Mouse (Mus musculus) CH12.LX (cell line): ENCODE data around the gene Mical3. TPM values are rescaled to one million over a fixed set of nuclear protein-coding genes. Genes with fewer than 3 reads are reported as not detected.

Experiments used
- DNase-seq: peaks from one replicate; pipeline ENCODE4 v3.0.0-alpha.2; 2013; ENCODE audit errors: extremely low read depth
- H3K27ac ChIP-seq: 2 replicates; pipeline ENCODE4 v1.5.1; 2012; ENCODE audit warnings: low read depth, mild to moderate bottlenecking, control low read depth, moderate library complexity; ENCODE audit not compliant: insufficient read depth
- H3K27me3 ChIP-seq: replicated peaks from 2 replicates; pipeline ENCODE3; 2012; ENCODE audit warnings: inconsistent platforms
- H3K36me3 ChIP-seq, 2 experiments: replicated peaks in 1 of 2; 2 replicates each; pipeline versions ENCODE3 to v1.6.1; 2012; ENCODE audit warnings: inconsistent platforms in 1 of 2, low read length in 1 of 2, mild to moderate bottlenecking in 1 of 2, mixed read lengths in 1 of 2, moderate library complexity in 1 of 2; ENCODE audit not compliant: control insufficient read depth in 1 of 2, insufficient read depth in 1 of 2
- H3K4me1 ChIP-seq, 2 experiments: 2 replicates each; pipeline ENCODE4 v1.6.1; 2012; ENCODE audit warnings: inconsistent platforms in 1 of 2, moderate library complexity in 1 of 2; ENCODE audit not compliant: insufficient read depth in 2 of 2, control insufficient read depth in 1 of 2
- H3K4me2 ChIP-seq: 2 replicates; pipeline ENCODE4 v1.6.1; 2012; ENCODE audit warnings: low read depth, mild to moderate bottlenecking, control low read depth; ENCODE audit not compliant: poor library complexity, insufficient read depth, severe bottlenecking
- H3K4me3 ChIP-seq, 3 experiments: fragments of 150-350 bp in 1 of 3; sonication (generic) in 1 of 3; replicated peaks in 1 of 3; 2 replicates each; pipeline versions ENCODE3 to v1.5.1; 2011 to 2012; ENCODE audit warnings: low read depth in 2 of 3, low read length in 2 of 3, mild to moderate bottlenecking in 2 of 3, moderate library complexity in 2 of 3, control low read depth in 1 of 3, improper control_type of control experiment in 1 of 3, inconsistent platforms in 1 of 3, mixed read lengths in 1 of 3; ENCODE audit not compliant: poor library complexity in 1 of 3
- H3K79me2 ChIP-seq: replicated peaks from 2 replicates; pipeline ENCODE4 v1.6.1; 2012; ENCODE audit warnings: mild to moderate bottlenecking, moderate library complexity; ENCODE audit not compliant: control insufficient read depth, poor library complexity, insufficient read depth, severe bottlenecking; ENCODE audit errors: extremely low read depth
- H3K9ac ChIP-seq: 2 replicates; pipeline ENCODE4 v1.6.1; 2012; ENCODE audit warnings: low read depth, mild to moderate bottlenecking, control low read depth, moderate library complexity; ENCODE audit not compliant: insufficient read depth
- H3K9me3 ChIP-seq: replicated peaks from 2 replicates; pipeline ENCODE3; 2012; ENCODE audit warnings: low read length, inconsistent platforms, mixed read lengths
- BHLHE40 ChIP-seq: IDR thresholded peaks from 2 replicates; pipeline ENCODE4 v1.6.1; 2011; ENCODE audit warnings: mild to moderate bottlenecking, low read depth, low read length, improper control_type of control experiment
- CTCF ChIP-seq, 2 experiments: IDR thresholded peaks in 1 of 2; conservative IDR thresholded peaks in 1 of 2; 2 replicates each; pipeline ENCODE4 v1.5.1; 2011 to 2012; ENCODE audit warnings: low read depth in 2 of 2, low read length in 2 of 2, improper control_type of control experiment in 1 of 2, inconsistent platforms in 1 of 2, mild to moderate bottlenecking in 1 of 2, moderate library complexity in 1 of 2
- EP300 ChIP-seq: IDR thresholded peaks from 2 replicates; pipeline ENCODE4 v1.6.1; 2011; ENCODE audit warnings: low read length, improper control_type of control experiment
- ETS1 ChIP-seq: conservative IDR thresholded peaks from 2 replicates; pipeline ENCODE4 v1.6.1; 2012; ENCODE audit warnings: low read depth, mild to moderate bottlenecking, inconsistent platforms, low read length, improper control_type of control experiment, moderate library complexity
- GABPA ChIP-seq: IDR thresholded peaks from 2 replicates; pipeline ENCODE4 v1.6.1; 2012; ENCODE audit warnings: low read depth, low read length, improper control_type of control experiment, inconsistent platforms; ENCODE audit not compliant: insufficient replicate concordance
- IRF4 ChIP-seq: IDR thresholded peaks from 2 replicates; pipeline ENCODE4 v1.6.1; 2014; ENCODE audit warnings: low read depth, mild to moderate bottlenecking, inconsistent platforms, low read length, improper control_type of control experiment
- JUN ChIP-seq: IDR thresholded peaks from 2 replicates; pipeline ENCODE4 v1.6.1; 2011; ENCODE audit warnings: low read depth, mild to moderate bottlenecking, low read length, improper control_type of control experiment, moderate library complexity; ENCODE audit not compliant: insufficient read depth
- KAT2A ChIP-seq: IDR thresholded peaks from 2 replicates; pipeline ENCODE4 v1.6.1; 2012; ENCODE audit warnings: low read length, improper control_type of control experiment, inconsistent platforms; ENCODE audit not compliant: insufficient replicate concordance
- MAZ ChIP-seq: IDR thresholded peaks from 2 replicates; pipeline ENCODE4 v1.6.1; 2012; ENCODE audit warnings: low read depth, mild to moderate bottlenecking, inconsistent platforms, low read length, improper control_type of control experiment, moderate library complexity
- MYC ChIP-seq: IDR thresholded peaks from 2 replicates; pipeline ENCODE4 v1.6.1; 2011; ENCODE audit warnings: low read depth, mild to moderate bottlenecking, improper control_type of control experiment, low read length
- NRF1 ChIP-seq: IDR thresholded peaks from 2 replicates; pipeline ENCODE4 v1.6.1; 2014; ENCODE audit warnings: low read depth, mild to moderate bottlenecking, inconsistent platforms, low read length, improper control_type of control experiment, moderate library complexity
- PAX5 ChIP-seq: IDR thresholded peaks from 2 replicates; pipeline ENCODE4 v1.6.1; 2012; ENCODE audit warnings: low read length, inconsistent platforms, mixed read lengths
- POLR2A ChIP-seq: IDR thresholded peaks from 2 replicates; pipeline ENCODE4 v1.6.1; 2011; ENCODE audit warnings: low read depth, mild to moderate bottlenecking, improper control_type of control experiment, low read length
- POLR2AphosphoS2 ChIP-seq: IDR thresholded peaks from 2 replicates; pipeline ENCODE4 v1.6.1; 2011; ENCODE audit warnings: low read depth, low read length, improper control_type of control experiment
- RCOR1 ChIP-seq: conservative IDR thresholded peaks from 2 replicates; pipeline ENCODE4 v1.6.1; 2012; ENCODE audit warnings: low read depth, mild to moderate bottlenecking, inconsistent platforms, low read length, improper control_type of control experiment
- SIN3A ChIP-seq: IDR thresholded peaks from 2 replicates; pipeline ENCODE4 v1.6.1; 2012; ENCODE audit warnings: low read length, improper control_type of control experiment, inconsistent platforms
- SMC3 ChIP-seq: IDR thresholded peaks from 2 replicates; pipeline ENCODE4 v1.6.1; 2011; ENCODE audit warnings: low read depth, low read length, improper control_type of control experiment
- TCF12 ChIP-seq: IDR thresholded peaks from 2 replicates; pipeline ENCODE4 v1.6.1; 2014; ENCODE audit warnings: low read depth, mild to moderate bottlenecking, inconsistent platforms, low read length, improper control_type of control experiment
- USF1 ChIP-seq: IDR thresholded peaks from 2 replicates; pipeline ENCODE4 v1.6.1; 2014; ENCODE audit warnings: low read depth, mild to moderate bottlenecking, inconsistent platforms, low read length, improper control_type of control experiment
- ZC3H11A ChIP-seq: IDR thresholded peaks from 2 replicates; pipeline ENCODE4 v1.6.1; 2012; ENCODE audit warnings: low read depth, mild to moderate bottlenecking, inconsistent platforms, low read length, improper control_type of control experiment
- ZKSCAN1 ChIP-seq: IDR thresholded peaks from 2 replicates; pipeline ENCODE4 v1.6.1; 2012; ENCODE audit warnings: low read depth, inconsistent platforms, low read length, improper control_type of control experiment, borderline replicate concordance
- dilution Hi-C: fragments of 300-500 bp; cut with MboI; formaldehyde crosslinking; loops from 2 replicates; pipeline ENCODE4 v1.14.3; 2020; ENCODE audit warnings: low sequenced_read_pairs; ENCODE audit not compliant: extremely low pct_unique_long_range_greater_than_20kb, extremely low pct_ligation_motif_present
- in situ Hi-C: fragments of 300-500 bp; cut with MboI; formaldehyde crosslinking; loops from 3 replicates; pipeline ENCODE4 v1.14.3; 2019; ENCODE audit warnings: low sequenced_read_pairs, low pct_ligation_motif_present, low pct_unique_long_range_greater_than_20kb, mixed read lengths
- polyA plus RNA-seq: library from polyadenylated mRNA; unstranded; fragments of >175 nt; gene quantifications from 2 replicates; pipeline ENCODE4 v1.2.1, GENCODE M21; 2012; ENCODE audit warnings: low read depth; ENCODE audit not compliant: insufficient read length
- total RNA-seq, 2 experiments: library from RNA; depleted of rRNA; stranded (reverse); fragments of 300-350 nt in 1 of 2; fragments of >200 nt in 1 of 2; gene quantifications; 2 replicates each; pipeline ENCODE4 v1.2.3; 2012 to 2014

The Mical3 gene
- total and polyA plus RNA-seq, 3 experiments: 10.2 to 56.3 (median 26.8) TPM

- dilution Hi-C loops: no loop called here
- Histone ChIP-seq H3K4me3 (no peak overlapping the region), H3K9me3 (no peaks in the 10 kb centered on the region), H3K36me3 (no peaks in the 10 kb centered on the region), H3K4me1 (peaks cover 4 to 40% of the 10 kb centered on the region in 2 experiments; a peak in 3 of 4 replicates), H3K4me2 (no peak overlapping the region), H3K9ac (no peak overlapping the region), H3K79me2 (no peaks in the 10 kb centered on the region), H3K27ac (no peak overlapping the region), H3K27me3 (no peaks in the 10 kb centered on the region)
- no peak for DNase-seq
- TF ChIP-seq CTCF (conservative IDR thresholded peaks at IDR 0.05 in 1 of 2, IDR thresholded peaks at IDR 0.05 in 1 of 2; ENCODE audit: low read depth in 2 of 2, low read length in 2 of 2): no peak
- TF ChIP-seq SMC3: no peak
- no peak for TF ChIP-seq IRF4
- TF ChIP-seq BHLHE40: no peak
- TF ChIP-seq KAT2A: no peak
- no peak for TF ChIP-seq EP300
- TF ChIP-seq ZC3H11A: no peak
- TF ChIP-seq SIN3A: no peak
- TF ChIP-seq POLR2A: no peak
- no peak for TF ChIP-seq POLR2AphosphoS2
- no peak for TF ChIP-seq PAX5
- no peak for TF ChIP-seq RCOR1
- no peak for TF ChIP-seq JUN
- no peak for TF ChIP-seq NRF1
- TF ChIP-seq TCF12: no peak
- no peak for TF ChIP-seq USF1
- no peak for TF ChIP-seq MAZ
- no peak for TF ChIP-seq MYC
- TF ChIP-seq ETS1: no peak
- in situ Hi-C loops: no loop called here
Observed at GRCm38 (mm10) chr6:121139271-121139670, 8.5 kb upstream of the Mical3 start.

- dilution Hi-C loops: no loop called here
- H3K27ac ChIP-seq: no peak overlapping the region
- no peaks in the 10 kb centered on the region for H3K79me2 ChIP-seq
- no peaks in the 10 kb centered on the region for H3K9me3 ChIP-seq
- no peak overlapping the region for H3K9ac ChIP-seq
- peaks cover 4 to 46% of the 10 kb centered on the region in 2 experiments; a peak in 3 of 4 replicates for H3K4me1 ChIP-seq
- TF ChIP-seq GABPA (no peak), ZKSCAN1 (no peak)
- H3K4me2 ChIP-seq: no peak overlapping the region
- H3K36me3 ChIP-seq: no peaks in the 10 kb centered on the region
- H3K27me3 ChIP-seq: no peaks in the 10 kb centered on the region
- H3K4me3 ChIP-seq: no peak overlapping the region
- no peak for DNase-seq
- in situ Hi-C loops: no loop called here
Observed at GRCm38 (mm10) chr6:121138338-121139040, 7.7 kb upstream of the Mical3 start.
